Mouse (Mus musculus) hindbrain, embryonic 14.5 days (tissue): Measurements from ENCODE around the gene Susd3. TPM values are rescaled to one million over a fixed set of nuclear protein-coding genes. Genes with fewer than 3 reads are reported as not detected.
A peak's percentile ranks its signal among the peaks of the same experiment; 100 is the strongest.

ENCODE experiments used
- ATAC-seq: fragments of 200-750 bp; cut with Nextera tagmentation; 2 replicates; pipeline ENCODE4 v1.8.0; 2017; ENCODE audit warnings: moderate number of reproducible peaks, mild to moderate bottlenecking, moderate TSS enrichment, moderate library complexity; ENCODE audit not compliant: low FRiP score
- DNase-seq: peaks from one replicate; pipeline ENCODE4 v3.0.0-alpha.2; 2015; ENCODE audit warnings: low spot score
- H3K27ac ChIP-seq: fragments of 300-500 bp; sonication (generic); 2 replicates; pipeline ENCODE4 v1.5.1; 2014; ENCODE audit warnings: mild to moderate bottlenecking, moderate library complexity
- H3K27me3 ChIP-seq: fragments of 300-500 bp; sonication (generic); 2 replicates; pipeline ENCODE4 v1.6.1; 2014; ENCODE audit warnings: mild to moderate bottlenecking, low read length, mixed read lengths; ENCODE audit not compliant: control insufficient read depth, insufficient read depth
- H3K36me3 ChIP-seq: fragments of 300-500 bp; sonication (generic); replicated peaks from 2 replicates; pipeline ENCODE4 v1.6.1; 2014; ENCODE audit not compliant: control insufficient read depth, insufficient read depth
- H3K4me1 ChIP-seq: fragments of 300-500 bp; sonication (generic); replicated peaks from 2 replicates; pipeline ENCODE4 v1.6.1; 2014; ENCODE audit warnings: antibody characterized with exemption, low read length, mixed read lengths; ENCODE audit not compliant: control insufficient read depth, insufficient read depth
- H3K4me2 ChIP-seq: fragments of 300-500 bp; sonication (generic); replicated peaks from 2 replicates; pipeline ENCODE4 v1.6.1; 2014; ENCODE audit warnings: mild to moderate bottlenecking, moderate library complexity
- H3K4me3 ChIP-seq: fragments of 300-500 bp; sonication (generic); replicated peaks from 2 replicates; pipeline ENCODE4 v1.5.1; 2014; ENCODE audit warnings: mild to moderate bottlenecking, low read length
- H3K9ac ChIP-seq: fragments of 300-500 bp; sonication (generic); 2 replicates; pipeline ENCODE4 v1.6.1; 2014
- H3K9me3 ChIP-seq: fragments of 300-500 bp; sonication (generic); 2 replicates; pipeline ENCODE4 v1.6.1; 2016; ENCODE audit warnings: low read length; ENCODE audit not compliant: control insufficient read depth
- WGBS: fragments of 180-500 bp; shearing (Covaris S2); extraction: QIAGEN DNeasy Blood & Tissue Kit; methylation state at CpG from one replicate; pipeline ENCODE4 v1.1.7; 2014; 5-methylcytosine and 5-hydroxymethylcytosine counted together
- polyA plus RNA-seq: library from polyadenylated mRNA; unstranded; fragments of >200 nt; fragmentation: Nextera tagmentation; extraction: Ambion mirVana; gene quantifications from 2 replicates; pipeline ENCODE4 v1.2.1, GENCODE M21; 2014

Gene Susd3
- polyA plus RNA-seq, 1 experiment from 2014 or later = 0.98 TPM

GRCm38 (mm10) chr13:49186798-49187287 is 61.7 kb downstream of the Susd3 start:
- H3K9ac ChIP-seq = peak overlapping the region; percentile 52
- peaks cover 14% of the 10 kb centered on the region; the same call in 1 of the 2 replicates for H3K4me1 ChIP-seq
- no peak overlapping the region for H3K27ac ChIP-seq
- H3K4me3 ChIP-seq = peak overlapping the region; percentile 53
- no peak for ATAC-seq
- peak overlapping the region; percentile 97 for H3K4me2 ChIP-seq
- DNase-seq = no peak
- no peaks in the 10 kb centered on the region for H3K27me3 ChIP-seq
- 16% methylated on average over 11 of the region's 11 CpGs for WGBS
- H3K36me3 ChIP-seq = no peaks in the 10 kb centered on the region
- no peaks in the 10 kb centered on the region for H3K9me3 ChIP-seq

DNA sequence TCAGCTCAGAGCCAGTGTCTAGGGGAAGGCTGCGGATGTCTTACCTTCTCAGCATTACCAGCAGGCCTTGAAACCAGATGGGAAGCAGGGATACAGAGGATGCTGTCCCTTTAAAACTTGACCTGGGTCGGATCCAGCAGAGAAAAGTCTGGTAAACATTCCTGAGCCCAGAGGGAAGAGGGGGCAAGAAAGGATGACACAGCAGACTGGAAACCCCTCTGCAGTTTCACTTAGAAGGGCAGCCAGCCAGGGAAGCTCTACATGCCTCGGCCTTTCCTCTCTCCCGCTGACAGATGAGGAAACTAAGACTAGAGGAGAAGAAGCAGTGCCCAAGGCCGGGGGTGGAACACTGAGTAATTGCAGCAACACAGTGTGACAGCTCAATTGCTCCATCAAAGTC is 64.9 kb downstream of the Susd3 start:
- ATAC-seq = no peak
- DNase-seq = no peak
- Histone ChIP-seq H3K9ac (no peak overlapping the region), H3K4me2 (no peak overlapping the region), H3K27ac (no peak overlapping the region), H3K4me3 (no peak overlapping the region), H3K4me1 (peaks cover 8% of the 10 kb centered on the region; the same call in 1 of the 2 replicates), H3K9me3 (no peaks in the 10 kb centered on the region), H3K27me3 (no peaks in the 10 kb centered on the region), H3K36me3 (no peaks in the 10 kb centered on the region)
- WGBS = 62% methylated on average over 5 of the region's 5 CpGs

DNA sequence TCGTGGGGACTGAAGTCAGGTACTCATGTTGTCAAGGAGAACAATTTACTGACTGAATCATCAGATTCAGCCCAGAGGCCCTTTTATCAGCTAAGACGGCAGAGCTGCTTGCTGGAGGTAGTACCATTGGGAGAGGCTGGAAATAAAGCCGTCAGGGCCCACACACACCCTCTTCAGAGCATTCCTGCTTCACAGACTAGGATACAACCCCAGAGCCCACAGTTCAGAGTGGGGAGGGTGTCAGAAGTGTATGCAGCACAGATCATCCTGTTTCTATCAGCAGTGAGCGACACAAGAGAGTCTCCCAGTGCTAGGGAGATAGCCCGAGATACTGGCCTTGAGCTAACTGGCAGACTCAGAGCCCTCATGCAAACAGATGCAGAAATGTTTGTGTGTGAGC is 65.3 kb downstream of the Susd3 start:
- H3K4me2 ChIP-seq = no peak overlapping the region
- no peak for ATAC-seq
- H3K27me3 ChIP-seq = no peaks in the 10 kb centered on the region
- no peak overlapping the region for H3K9ac ChIP-seq
- H3K9me3 ChIP-seq = no peaks in the 10 kb centered on the region
- WGBS = 55% methylated on average over 5 of the region's 5 CpGs
- no peaks in the 10 kb centered on the region for H3K36me3 ChIP-seq
- H3K27ac ChIP-seq = no peak overlapping the region
- H3K4me3 ChIP-seq = no peak overlapping the region
- DNase-seq = no peak
- peaks cover 9% of the 10 kb centered on the region; the same call in 1 of the 2 replicates for H3K4me1 ChIP-seq

DNA sequence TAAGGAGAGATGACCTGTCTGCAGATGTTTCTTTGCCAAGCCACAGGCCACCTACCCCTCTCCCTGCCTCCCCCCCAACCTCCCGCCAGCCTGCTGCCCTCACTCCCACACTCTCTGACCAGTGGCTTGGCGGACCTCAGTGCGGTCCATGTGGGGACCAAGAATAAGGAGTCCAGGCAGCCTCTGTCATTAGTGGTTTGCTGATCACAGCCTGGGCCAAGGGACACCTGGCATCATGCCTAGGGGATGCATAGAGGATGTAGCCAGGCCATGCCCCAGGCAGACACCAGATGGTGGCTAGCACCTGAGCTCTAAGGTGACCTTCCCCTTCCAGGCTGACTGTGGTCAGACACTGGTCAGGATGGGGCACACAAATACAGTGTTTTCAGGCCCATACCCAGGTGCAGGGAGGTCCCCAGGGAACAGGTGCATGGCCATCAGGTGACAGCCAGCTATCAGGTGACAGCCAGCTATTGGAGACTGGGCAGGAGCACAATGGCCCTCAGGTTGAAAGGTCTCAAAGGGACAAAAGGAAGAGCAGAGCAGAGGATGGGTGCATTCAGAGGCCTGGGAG is 67.0 kb downstream of the Susd3 start:
- 83% methylated on average over 3 of the region's 3 CpGs for WGBS
- no peaks in the 10 kb centered on the region for H3K9me3 ChIP-seq
- ATAC-seq (no peak), DNase-seq (no peak)
- H3K9ac ChIP-seq = no peak overlapping the region
- H3K4me3 ChIP-seq = no peak overlapping the region
- no peak overlapping the region for H3K4me2 ChIP-seq
- H3K27me3 ChIP-seq = no peaks in the 10 kb centered on the region
- no peaks in the 10 kb centered on the region for H3K36me3 ChIP-seq
- H3K4me1 ChIP-seq = 0 out of 2 replicates have a peak, but pooled peaks cover 7% of the 10 kb centered on the region
- H3K27ac ChIP-seq = no peak overlapping the region

DNA sequence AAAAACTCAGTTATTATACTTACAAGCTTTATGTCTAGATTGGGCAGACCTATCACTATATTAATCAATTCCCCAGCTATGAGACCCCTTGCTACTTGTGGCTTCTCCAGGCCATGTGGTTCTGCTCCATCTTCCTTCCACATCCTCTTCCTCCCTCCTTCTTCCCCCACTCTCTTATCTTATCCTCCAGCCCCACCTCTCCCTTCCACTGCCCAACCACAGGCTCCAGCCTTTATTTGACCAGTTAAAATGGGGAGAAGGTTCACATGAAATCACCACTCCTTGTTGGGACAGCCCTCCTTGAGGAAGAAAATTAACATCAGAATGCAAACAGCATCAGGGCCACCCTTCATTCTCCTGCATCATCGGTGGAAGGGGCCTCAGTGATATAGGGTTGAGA is 67.8 kb downstream of the Susd3 start:
- H3K4me3 ChIP-seq = no peak overlapping the region
- DNase-seq = no peak
- no peaks in the 10 kb centered on the region for H3K36me3 ChIP-seq
- no peak overlapping the region for H3K9ac ChIP-seq
- no peaks in the 10 kb centered on the region for H3K9me3 ChIP-seq
- H3K4me1 ChIP-seq = 0 out of 2 replicates have a peak, but pooled peaks cover 7% of the 10 kb centered on the region
- no peak overlapping the region for H3K4me2 ChIP-seq
- H3K27ac ChIP-seq = no peak overlapping the region
- whole genome bisulfite sequencing = 67% methylated on average over 1 of the region's 1 CpGs
- no peak for ATAC-seq
- H3K27me3 ChIP-seq = no peaks in the 10 kb centered on the region

Other genes with a start within 250 kb of the Susd3 start
- gene Wnk2, start 100.7 kb downstream of the Susd3 start, polyA plus RNA-seq = 23.3 and 28.0 TPM in 2 replicates
- 33.3 and 33.5 TPM in 2 replicates for gene Ninj1, start 61.2 kb downstream of the Susd3 start, polyA plus RNA-seq
- 31.0 and 37.0 TPM in 2 replicates for gene Card19, start 32.7 kb downstream of the Susd3 start, polyA plus RNA-seq
- gene Fgd3, start 71.6 kb upstream of the Susd3 start, polyA plus RNA-seq = 1.5 and 2.2 TPM in 2 replicates
- 30.7 and 33.3 TPM in 2 replicates for gene Bicd2, start 92.9 kb upstream of the Susd3 start, polyA plus RNA-seq
- 13.4 and 13.7 TPM in 2 replicates for gene Ippk, start 172.5 kb upstream of the Susd3 start, polyA plus RNA-seq
- gene Tes3-ps, start 244.6 kb upstream of the Susd3 start, polyA plus RNA-seq = 0.50 and 0.96 TPM in 2 replicates